In the genomic region with DNA sequence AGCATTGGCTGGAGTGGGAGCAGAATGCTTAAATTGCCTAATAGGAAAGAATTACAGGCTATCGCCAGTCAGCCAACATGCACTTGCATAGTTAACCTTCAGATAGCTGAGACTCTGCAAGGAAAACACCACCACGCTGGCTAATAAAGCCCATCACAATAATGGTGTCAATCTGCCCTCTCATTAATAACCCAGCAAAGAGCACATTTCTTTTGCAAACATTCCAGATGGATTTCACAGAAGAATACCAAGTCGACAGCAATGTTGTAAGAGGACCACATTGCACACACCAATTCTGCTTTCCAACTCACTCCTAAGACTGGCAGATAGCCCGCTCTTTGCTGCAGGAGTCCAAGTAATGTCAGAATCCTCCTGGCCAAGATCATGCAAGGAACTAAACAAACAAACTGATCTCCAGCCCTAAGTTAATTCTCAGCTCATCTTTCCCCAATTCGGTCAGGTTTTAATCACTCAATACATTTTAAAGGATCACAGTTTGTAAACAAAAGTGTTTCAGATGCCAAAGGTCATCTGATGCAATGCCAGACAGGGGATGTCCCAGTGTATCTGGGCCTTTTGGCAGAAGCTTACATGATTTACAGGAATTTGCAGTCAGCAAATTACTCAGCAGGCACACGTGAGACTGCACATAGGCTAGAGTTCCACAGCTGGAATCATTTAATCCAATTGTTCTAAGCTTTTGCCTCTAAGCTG, we compare ENCODE assay signal across 9 mouse cellular contexts.
DNase-seq lines count a peak whose midpoint lies in the region; ATAC-seq lines count a peak whose summit lies in the region.
"Had no signal": no experiment of that assay in that cellular context is flagged by ENCODE, and none has a peak within 500 bp of the region (broad histone marks: within the 10 kb centered on the region; RNA-seq: fewer than 3 reads in every experiment).

No protein-coding gene starts in this region.

- H3K27ac ChIP-seq in kidney, embryonic 16.5 days (ENCODE audit: low read length): no peak overlapping the region
- H3K27ac ChIP-seq: neural tube, embryonic 13.5 days had no signal

- H3K4me1 ChIP-seq in kidney, embryonic 16.5 days (ENCODE audit: insufficient read depth, low read length): peaks cover 9% of the 10 kb centered on the region
- H3K4me1 ChIP-seq: neural tube, embryonic 13.5 days had no signal

- ATAC-seq in kidney, embryonic 16.5 days (ENCODE audit: low FRiP score, low TSS enrichment): peak; percentile 81; the same call in 1 of the 2 replicates

- 20% methylated on average over 6 of the region's 6 CpGs for WGBS in kidney, embryonic 16.5 days

- H3K4me3 ChIP-seq in kidney, embryonic 16.5 days (ENCODE audit: low read length): no peak overlapping the region
- H3K4me3 ChIP-seq: neural tube, embryonic 13.5 days had no signal

- DNase-seq in ES-CJ7 (ENCODE audit: low read depth, low spot score): peak; percentile 25
- peak; percentile 52 for DNase-seq in adrenal gland, postnatal 14 days
- DNase-seq in gastrocnemius, postnatal 25 days: peak; percentile 67
- peak; percentile 39 to 64 for DNase-seq in lung, postnatal 4 days
- peak; percentile 43 to 60 for DNase-seq in urinary bladder, postnatal 4 days (ENCODE audit: low spot score in 2 of 2)
- DNase-seq in frontal cortex, adult 2 months (ENCODE audit: extremely low spot score in 1 of 2, low spot score in 1 of 2): no peak
- no peak for DNase-seq in thymus, postnatal 4 days

- H3K4me2 ChIP-seq in kidney, embryonic 16.5 days (replicated peaks; ENCODE audit: low read depth, low read length): no peak overlapping the region
- H3K4me2 ChIP-seq: neural tube, embryonic 13.5 days had no signal

- no peaks in the 10 kb centered on the region for H3K9me3 ChIP-seq in kidney, embryonic 16.5 days (ENCODE audit: low read length)
- H3K9me3 ChIP-seq: neural tube, embryonic 13.5 days had no signal

- H3K9ac ChIP-seq in kidney, embryonic 16.5 days (replicated peaks; ENCODE audit: low read length): no peak overlapping the region
- H3K9ac ChIP-seq: neural tube, embryonic 13.5 days had no signal

- no peaks in the 10 kb centered on the region for H3K27me3 ChIP-seq in kidney, embryonic 16.5 days (ENCODE audit: insufficient read depth, low read length)
- H3K27me3 ChIP-seq: neural tube, embryonic 13.5 days had no signal

- H3K36me3 ChIP-seq in kidney, embryonic 16.5 days (ENCODE audit: insufficient read depth, low read length): no peaks in the 10 kb centered on the region
- H3K36me3 ChIP-seq: neural tube, embryonic 13.5 days had no signal

Comparison
In these comparisons a context has a peak if more than half of its experiments do, and no peak if none do; other contexts are left out.
1. DNase-seq: peak in ES-CJ7 (single experiment), adrenal gland, postnatal 14 days (single experiment), gastrocnemius, postnatal 25 days (single experiment), lung, postnatal 4 days (2 of 2) and urinary bladder, postnatal 4 days (2 of 2); none in frontal cortex, adult 2 months (0 of 2) and thymus, postnatal 4 days (single experiment).